Mouse (Mus musculus): ENCODE data around the gene Kiss1r. TPM values are rescaled to one million over a fixed set of nuclear protein-coding genes. Genes with fewer than 3 reads are reported as not detected.

The Kiss1r gene
- polyA plus RNA-seq, 1 experiment from 2014 or later, result 1.6 TPM

DNA sequence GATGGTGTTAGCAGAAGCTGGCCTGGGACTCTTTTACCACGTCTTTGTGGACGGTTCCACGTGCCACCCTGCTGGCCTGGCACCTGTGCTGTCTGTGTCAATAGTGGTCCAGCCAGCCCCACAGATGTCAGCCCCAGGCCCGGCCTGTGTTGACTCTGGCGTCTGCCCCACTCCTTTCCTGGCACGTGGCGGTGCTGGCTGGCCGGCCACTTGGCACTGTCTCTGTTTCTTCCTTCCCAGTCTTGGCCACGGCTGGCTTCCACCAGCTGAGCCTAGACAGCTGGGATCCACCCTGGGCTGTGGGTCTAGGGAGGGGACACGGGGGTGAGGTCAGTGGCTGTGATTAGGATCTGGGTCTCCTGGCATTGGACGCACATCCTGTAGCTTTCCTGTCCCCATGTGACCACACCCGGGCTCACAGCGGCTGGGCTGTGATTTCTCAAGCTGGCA lies 17.5 kb downstream of the Kiss1r start:
- ATAC-seq, result peak; percentile 84
- peaks cover 12% of the 10 kb centered on the region; the same call in 1 of the 2 replicates for H3K36me3 ChIP-seq (ENCODE audit: insufficient read depth, low read length)
- no peak overlapping the region for H3K9ac ChIP-seq (replicated peaks; ENCODE audit: low read depth)
- peak overlapping the region; percentile 65 for H3K27ac ChIP-seq (ENCODE audit: low read length)
- WGBS, result 4% methylated on average over 13 of the region's 13 CpGs
- H3K27me3 ChIP-seq (replicated peaks; ENCODE audit: insufficient read depth, low read length), result no peaks in the 10 kb centered on the region
- no peak overlapping the region for H3K4me3 ChIP-seq (ENCODE audit: low read depth, low read length)
- no peaks in the 10 kb centered on the region for H3K9me3 ChIP-seq (ENCODE audit: low read length)
- TF ChIP-seq CTCF (IDR thresholded peaks at IDR 0.05) (no peak; the same call in 1 of the 2 replicates), EP300 (IDR thresholded peaks at IDR 0.05) (peak; percentile 98)
- H3K4me2 ChIP-seq (replicated peaks; ENCODE audit: low read depth, low read length), result no peak overlapping the region
- peak; percentile 95 for DNase-seq (ENCODE audit: low spot score)
- peaks cover 62% of the 10 kb centered on the region for H3K4me1 ChIP-seq (ENCODE audit: insufficient read depth, low read depth, low read length)

DNA sequence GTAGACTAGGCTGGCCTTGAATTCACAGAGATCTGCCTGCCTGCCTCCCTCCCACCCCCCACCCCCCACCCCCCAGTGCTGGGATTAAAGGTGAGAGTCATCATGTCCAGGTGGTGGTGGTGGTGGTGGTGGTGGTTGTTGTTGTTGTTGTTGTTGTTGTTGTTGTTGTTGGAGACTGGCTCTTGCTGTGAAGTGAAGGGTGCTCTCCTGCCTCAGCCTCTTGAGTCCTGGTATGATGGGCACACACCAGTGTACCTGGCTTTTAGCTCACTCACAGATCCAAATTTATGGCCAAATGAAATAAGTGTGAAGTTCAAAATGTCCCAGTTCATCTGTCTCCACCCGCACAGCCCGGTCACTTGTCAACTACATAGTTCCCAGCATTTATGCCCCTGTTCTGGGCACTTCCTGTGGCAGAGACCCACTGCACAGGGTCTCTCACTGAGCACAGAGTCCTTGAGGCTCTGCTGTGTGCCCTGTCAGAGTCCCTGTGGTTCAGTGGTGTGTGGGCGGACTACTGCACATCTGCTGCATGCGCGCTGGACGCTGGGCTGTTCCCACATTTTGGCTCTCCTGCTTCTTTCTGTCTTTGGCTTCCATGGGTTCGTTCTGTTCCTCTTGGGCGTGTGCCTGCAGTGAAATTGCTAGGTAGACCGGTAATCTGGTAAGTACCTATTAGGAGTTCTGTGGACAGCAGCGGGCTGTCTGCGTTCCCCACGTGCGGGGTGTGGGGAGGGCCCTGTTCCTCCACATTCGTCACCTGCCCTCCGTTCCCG lies 18.2 kb downstream of the Kiss1r start:
- ATAC-seq (no peak), DNase-seq (ENCODE audit: low spot score) (no peak)
- H3K4me3 ChIP-seq (ENCODE audit: low read depth, low read length), result no peak overlapping the region
- 84% methylated on average over 16 of the region's 16 CpGs for WGBS
- H3K9ac ChIP-seq (replicated peaks; ENCODE audit: low read depth), result no peak overlapping the region
- H3K27ac ChIP-seq (ENCODE audit: low read length), result peak overlapping the region; percentile 65
- TF ChIP-seq CTCF (IDR thresholded peaks at IDR 0.05) (no peak), EP300 (IDR thresholded peaks at IDR 0.05) (no peak)
- H3K9me3 ChIP-seq (ENCODE audit: low read length), result no peaks in the 10 kb centered on the region
- H3K27me3 ChIP-seq (replicated peaks; ENCODE audit: insufficient read depth, low read length), result no peaks in the 10 kb centered on the region
- H3K4me2 ChIP-seq (replicated peaks; ENCODE audit: low read depth, low read length), result no peak overlapping the region
- peaks cover 12% of the 10 kb centered on the region; the same call in 1 of the 2 replicates for H3K36me3 ChIP-seq (ENCODE audit: insufficient read depth, low read length)
- peaks cover 59% of the 10 kb centered on the region for H3K4me1 ChIP-seq (ENCODE audit: insufficient read depth, low read depth, low read length)

- Histone ChIP-seq H3K9ac (replicated peaks; ENCODE audit: low read depth) (no peak overlapping the region), H3K4me2 (replicated peaks; ENCODE audit: low read depth, low read length) (peak overlapping the region; percentile 50), H3K36me3 (ENCODE audit: insufficient read depth, low read length) (peaks cover 3% of the 10 kb centered on the region; the same call in 1 of the 2 replicates), H3K4me3 (ENCODE audit: low read depth, low read length) (peak overlapping the region; percentile 10; the same call in 1 of the 2 replicates), H3K27me3 (replicated peaks; ENCODE audit: insufficient read depth, low read length) (no peaks in the 10 kb centered on the region), H3K27ac (ENCODE audit: low read length) (peak overlapping the region; percentile 89), H3K4me1 (ENCODE audit: insufficient read depth, low read depth, low read length) (peaks cover 59% of the 10 kb centered on the region), H3K9me3 (ENCODE audit: low read length) (no peaks in the 10 kb centered on the region)
- no peak; the same call in 1 of the 2 replicates for TF ChIP-seq EP300 (IDR thresholded peaks at IDR 0.05)
- 0 out of 2 replicates have a peak, but pooled peaks have one; percentile 21 for TF ChIP-seq CTCF (IDR thresholded peaks at IDR 0.05)
- ATAC-seq, result no peak
- WGBS, result 18% methylated on average over 10 of the region's 10 CpGs
- peak; percentile 62 for DNase-seq (ENCODE audit: low spot score)
Measured at GRCm38 (mm10) chr10:79936284-79936910, 19.6 kb downstream of the Kiss1r start.

DNA sequence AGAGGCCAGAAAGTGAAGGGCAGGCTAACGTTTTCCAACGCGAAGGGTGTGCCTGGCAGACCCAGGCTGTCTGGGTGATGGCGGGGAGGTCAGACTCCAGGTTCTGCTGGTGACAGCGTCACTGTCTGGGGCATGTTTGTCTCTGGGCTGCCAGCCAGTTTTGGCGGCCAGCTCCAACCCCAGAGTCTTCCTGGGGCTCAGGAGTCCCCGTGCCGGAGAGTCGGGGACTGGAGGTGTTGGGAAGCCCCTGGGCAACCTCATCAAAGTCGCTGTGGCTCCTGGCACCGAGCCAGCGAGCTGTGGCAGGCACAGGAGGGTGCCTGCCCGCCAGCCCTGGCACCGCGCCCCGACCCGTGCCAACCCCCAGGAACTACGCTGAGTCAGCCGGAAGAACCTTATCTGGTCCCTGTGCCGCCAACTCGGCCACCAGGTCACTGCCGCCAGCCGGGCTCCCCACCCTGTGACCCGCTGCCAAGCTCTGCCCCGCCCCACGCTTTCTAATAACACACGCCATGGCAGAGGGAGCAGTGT lies 20.2 kb downstream of the Kiss1r start:
- Histone ChIP-seq H3K9ac (replicated peaks; ENCODE audit: low read depth) (no peak overlapping the region), H3K4me2 (replicated peaks; ENCODE audit: low read depth, low read length) (peak overlapping the region; percentile 50), H3K9me3 (ENCODE audit: low read length) (no peaks in the 10 kb centered on the region), H3K27me3 (replicated peaks; ENCODE audit: insufficient read depth, low read length) (no peaks in the 10 kb centered on the region), H3K36me3 (ENCODE audit: insufficient read depth, low read length) (no peaks in the 10 kb centered on the region), H3K4me3 (ENCODE audit: low read depth, low read length) (peak overlapping the region; percentile 10; the same call in 1 of the 2 replicates), H3K27ac (ENCODE audit: low read length) (peak overlapping the region; percentile 89), H3K4me1 (ENCODE audit: insufficient read depth, low read depth, low read length) (peaks cover 58% of the 10 kb centered on the region)
- peak; percentile 93 for DNase-seq (ENCODE audit: low spot score)
- ATAC-seq, result peak; percentile 74
- WGBS, result 8% methylated on average over 26 of the region's 27 CpGs
- TF ChIP-seq CTCF (IDR thresholded peaks at IDR 0.05) (no peak), EP300 (IDR thresholded peaks at IDR 0.05) (peak; percentile 56; the same call in 1 of the 2 replicates)

- Histone ChIP-seq H3K4me1 (ENCODE audit: insufficient read depth, low read depth, low read length) (peaks cover 48% of the 10 kb centered on the region), H3K27ac (ENCODE audit: low read length) (peak overlapping the region; percentile 89), H3K9me3 (ENCODE audit: low read length) (no peaks in the 10 kb centered on the region), H3K9ac (replicated peaks; ENCODE audit: low read depth) (no peak overlapping the region), H3K4me2 (replicated peaks; ENCODE audit: low read depth, low read length) (peak overlapping the region; percentile 50), H3K36me3 (ENCODE audit: insufficient read depth, low read length) (no peaks in the 10 kb centered on the region), H3K4me3 (ENCODE audit: low read depth, low read length) (no peak overlapping the region), H3K27me3 (replicated peaks; ENCODE audit: insufficient read depth, low read length) (no peaks in the 10 kb centered on the region)
- no peak for ATAC-seq
- WGBS, result 78% methylated on average over 11 of the region's 11 CpGs
- no peak for TF ChIP-seq CTCF (IDR thresholded peaks at IDR 0.05)
- TF ChIP-seq EP300 (IDR thresholded peaks at IDR 0.05), result no peak
- no peak for DNase-seq (ENCODE audit: low spot score)
Measured at GRCm38 (mm10) chr10:79937775-79938526, 21.2 kb downstream of the Kiss1r start.
